29 mouse cellular contexts compared by ENCODE assay signal in genomic region chr13:73816338-73816737, GRCm38 (mm10). TPM values are rescaled to one million over a fixed set of nuclear protein-coding genes. Genes with fewer than 3 reads are reported as not detected.
A peak's percentile ranks its signal among the peaks of the same experiment; 100 is the strongest.
DNase-seq lines count a peak whose midpoint lies in the region; ATAC-seq lines count a peak whose summit lies in the region.
"Had no signal": no experiment of that assay in that cellular context is flagged by ENCODE, and none has a peak within 500 bp of the region (broad histone marks: within the 10 kb centered on the region; RNA-seq: fewer than 3 reads in every experiment).

No protein-coding gene starts in this region.

- H3K4me1 ChIP-seq in kidney, embryonic 16.5 days (ENCODE audit: insufficient read depth, low read length) = peaks cover 11% of the 10 kb centered on the region; the same call in 1 of the 2 replicates
- H3K4me1 ChIP-seq: embryonic facial prominence, embryonic 12.5 days; hindbrain, embryonic 12.5 days; limb, embryonic 15.5 days; liver, embryonic 15.5 days; midbrain, embryonic 15.5 days had no signal

- no peak overlapping the region for H3K4me2 ChIP-seq in kidney, embryonic 16.5 days (replicated peaks; ENCODE audit: low read depth, low read length)
- H3K4me2 ChIP-seq: embryonic facial prominence, embryonic 12.5 days; heart, embryonic 15.5 days; hindbrain, embryonic 12.5 days; limb, embryonic 15.5 days; liver, embryonic 15.5 days; lung, embryonic 14.5 days; midbrain, embryonic 15.5 days had no signal

- no peaks in the 10 kb centered on the region for H3K27me3 ChIP-seq in kidney, embryonic 16.5 days (ENCODE audit: insufficient read depth, low read length)
- H3K27me3 ChIP-seq: CH12.LX; embryonic facial prominence, embryonic 12.5 days; heart, embryonic 15.5 days; hindbrain, embryonic 12.5 days; limb, embryonic 15.5 days; liver, embryonic 15.5 days; midbrain, embryonic 15.5 days had no signal

- H3K27ac ChIP-seq in kidney, embryonic 16.5 days (ENCODE audit: low read length) = peak overlapping the region; percentile 52; the same call in 1 of the 2 replicates
- H3K27ac ChIP-seq: embryonic facial prominence, embryonic 12.5 days; heart, embryonic 15.5 days; hindbrain, embryonic 12.5 days; layer of hippocampus, adult 2 months; limb, embryonic 15.5 days; liver, embryonic 15.5 days; midbrain, embryonic 10.5 days; midbrain, embryonic 15.5 days had no signal

- peak; percentile 83 for ATAC-seq in kidney, embryonic 16.5 days (ENCODE audit: low FRiP score, low TSS enrichment)
- ATAC-seq in cerebellum, adult (ENCODE audit: insufficient number of reproducible peaks, low FRiP score, low TSS enrichment) = no peak
- ATAC-seq: activated CD4-positive, CD25-positive, alpha-beta regulatory T cell, adult 4 months; forebrain, postnatal 0 days; intestine, postnatal 0 days; midbrain, embryonic 15.5 days had no signal

- 46% methylated on average over 6 of the region's 6 CpGs for WGBS in kidney, embryonic 16.5 days

- no peaks in the 10 kb centered on the region for H3K9me3 ChIP-seq in kidney, embryonic 16.5 days (ENCODE audit: low read length)
- H3K9me3 ChIP-seq: embryonic facial prominence, embryonic 12.5 days; heart, embryonic 15.5 days; hindbrain, embryonic 12.5 days; limb, embryonic 15.5 days; liver, embryonic 15.5 days; midbrain, embryonic 10.5 days; midbrain, embryonic 15.5 days had no signal

- no peak overlapping the region for H3K9ac ChIP-seq in kidney, embryonic 16.5 days (replicated peaks; ENCODE audit: low read length)
- H3K9ac ChIP-seq: embryonic facial prominence, embryonic 12.5 days; forebrain, postnatal 0 days; heart, embryonic 15.5 days; hindbrain, embryonic 12.5 days; limb, embryonic 15.5 days; liver, embryonic 15.5 days; lung, embryonic 14.5 days; midbrain, embryonic 15.5 days had no signal

- peak; percentile 77 for DNase-seq in gonadal fat pad, adult 2 months (ENCODE audit: low read depth)
- peak; percentile 27 for DNase-seq in kidney, adult 18-20 months
- peak; percentile 50 for DNase-seq in kidney, postnatal 36 days
- DNase-seq in retina, embryonic 14.5 days (ENCODE audit: low spot score) = no peak
- no peak for DNase-seq in left cerebral cortex, postnatal 14 days (ENCODE audit: low spot score in 2 of 2)
- no peak for DNase-seq in right cerebral cortex, adult 18-20 months
- DNase-seq: adrenal gland, adult 8-10 months; cerebellum, adult 8-10 months; cerebellum, postnatal 25 days; embryo, embryonic 11 days; forebrain, postnatal 0 days; left cerebral cortex, postnatal 4 days; lung, embryonic 14.5 days; lung, postnatal 14 days; right cerebral cortex, postnatal 4 days had no signal

- intact Hi-C loops in left cerebral cortex, postnatal 14 days (cut with DNase I) = no loop called here

- H3K4me3 ChIP-seq in kidney, embryonic 16.5 days (ENCODE audit: low read length) = no peak overlapping the region
- H3K4me3 ChIP-seq: embryonic facial prominence, embryonic 12.5 days; heart, embryonic 15.5 days; hindbrain, embryonic 12.5 days; layer of hippocampus, adult 2 months; limb, embryonic 15.5 days; liver, embryonic 15.5 days; midbrain, embryonic 10.5 days; midbrain, embryonic 15.5 days had no signal

- peaks cover 27% of the 10 kb centered on the region for H3K36me3 ChIP-seq in kidney, embryonic 16.5 days (ENCODE audit: insufficient read depth, low read length)
- H3K36me3 ChIP-seq: midbrain, embryonic 15.5 days had no signal

RNA-seq across cellular contexts. Expression of gene Nkd2, which starts 31.1 kb away (rescaled TPM):
- polyA plus RNA-seq in gonadal fat pad, adult 2 months (2012; rRNA removed) = 4.6 and 5.8 TPM in 2 replicates
- polyA plus RNA-seq in kidney, embryonic 16.5 days (2015; fragmentation: Nextera tagmentation; extraction: Ambion mirVana) = 7.8 and 8.2 TPM in 2 replicates
- 1 to 10 TPM; 3.7 to 4.9 TPM for total RNA-seq in left cerebral cortex, postnatal 14 days (2021)
- total RNA-seq: CH12.LX; neutrophil, adult 5-6 weeks had no signal

Comparison
In these comparisons a context has a peak if more than half of its experiments do, and no peak if none do; other contexts are left out.
1. DNase-seq: peak in gonadal fat pad, adult 2 months (single experiment), kidney, adult 18-20 months (single experiment) and kidney, postnatal 36 days (2 of 2); none in retina, embryonic 14.5 days (single experiment), left cerebral cortex, postnatal 14 days (0 of 2) and right cerebral cortex, adult 18-20 months (single experiment).